Mouse (Mus musculus) gastrocnemius, adult 18-20 months (tissue): Measurements from ENCODE around the gene Nr2e3. TPM values are rescaled to one million over a fixed set of nuclear protein-coding genes. Genes with fewer than 3 reads are reported as not detected.
A peak's percentile ranks its signal among the peaks of the same experiment; 100 is the strongest.
"Not testable (repeated sequence)": the region's sequence is repeated elsewhere in the genome, so short reads cannot be mapped to it uniquely, and the experiment has no call there.

Experiments
- DNase-seq: peaks from one replicate; pipeline ENCODE4 v3.0.0; 2021; ENCODE audit warnings: low spot score
- total RNA-seq, 2 experiments: library from RNA; stranded (reverse); gene quantifications; 2 replicates each; pipeline ENCODE4 v1.2.3; 2021

Gene Nr2e3
- total RNA-seq, 2 experiments from 2014 or later = not detected

DNA sequence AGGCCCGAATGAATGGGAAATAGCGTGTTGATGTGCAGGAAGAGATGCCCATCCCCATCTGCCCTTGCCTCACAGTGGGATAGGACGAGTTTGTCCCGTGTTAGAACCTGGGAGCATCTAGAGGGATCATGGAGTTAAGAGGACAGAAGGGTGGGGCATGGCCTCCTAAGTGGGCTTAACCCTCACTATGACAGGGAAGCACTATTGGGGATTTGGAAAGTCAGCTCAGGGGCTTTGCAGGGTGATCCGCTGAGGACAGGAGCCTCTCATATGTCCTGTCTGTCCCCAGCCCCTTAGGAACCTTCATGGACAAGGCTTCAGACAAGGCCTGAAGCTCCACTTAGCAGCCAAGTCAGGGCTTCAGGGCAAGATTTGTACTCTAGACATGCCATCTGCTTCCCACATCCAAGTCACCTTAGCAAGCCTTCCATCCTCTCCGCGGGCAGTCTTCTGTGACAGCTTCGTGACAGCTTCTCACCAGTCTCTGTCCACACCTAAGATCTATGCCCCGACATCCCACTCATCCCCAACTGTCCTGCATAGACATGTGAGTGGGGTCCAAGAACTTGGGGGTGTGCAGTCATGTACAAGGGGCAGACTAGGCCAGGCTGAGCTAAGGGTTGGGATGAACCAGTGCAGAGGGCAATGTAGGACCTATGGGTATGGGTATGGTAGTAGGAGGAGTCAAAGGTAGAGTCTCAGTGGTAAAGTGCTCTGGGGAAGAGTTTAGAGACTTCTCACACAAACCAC lies 9.3 kb downstream of the Nr2e3 start:
- DNase-seq = no peak

DNA sequence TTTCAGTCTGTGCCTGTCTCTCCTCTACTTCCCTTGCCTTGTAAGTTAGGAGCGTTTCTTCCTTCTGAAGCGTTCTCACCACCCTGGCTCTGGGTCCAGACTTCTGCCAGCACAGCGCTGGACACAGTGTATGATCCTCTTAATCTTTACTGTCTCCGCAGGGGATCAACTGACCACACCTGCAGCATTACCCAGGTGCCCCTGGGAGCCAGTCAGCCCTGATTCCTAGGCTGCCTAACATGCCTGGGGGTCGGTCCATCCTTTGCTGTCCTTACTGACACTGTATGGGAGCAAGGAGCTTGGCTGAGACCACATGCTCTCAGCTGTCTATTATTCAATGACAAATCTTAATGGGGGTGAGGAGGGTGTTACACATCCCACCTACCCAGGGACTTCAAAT lies 10.5 kb downstream of the Nr2e3 start:
- no peak for DNase-seq

DNA sequence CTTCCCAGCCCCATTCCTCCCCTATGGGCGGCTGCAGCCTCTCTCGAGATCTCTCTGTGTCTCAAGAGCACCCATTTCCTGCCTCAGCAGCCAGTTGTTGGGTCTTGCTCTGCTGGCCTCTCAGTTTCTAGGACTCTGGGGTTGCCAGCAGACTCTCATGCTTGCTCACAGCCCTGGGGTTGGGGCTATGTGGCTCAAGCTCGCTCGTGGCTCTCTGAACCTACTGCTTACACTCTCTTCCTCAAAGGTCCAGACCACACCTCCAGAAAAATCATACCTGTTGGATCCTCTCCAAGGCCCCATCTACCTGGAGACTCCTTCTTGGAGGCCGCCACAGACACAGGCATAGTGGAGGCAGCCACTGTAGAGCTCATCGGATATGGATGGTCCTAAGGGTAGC lies 10.9 kb downstream of the Nr2e3 start:
- DNase-seq = no peak

DNA sequence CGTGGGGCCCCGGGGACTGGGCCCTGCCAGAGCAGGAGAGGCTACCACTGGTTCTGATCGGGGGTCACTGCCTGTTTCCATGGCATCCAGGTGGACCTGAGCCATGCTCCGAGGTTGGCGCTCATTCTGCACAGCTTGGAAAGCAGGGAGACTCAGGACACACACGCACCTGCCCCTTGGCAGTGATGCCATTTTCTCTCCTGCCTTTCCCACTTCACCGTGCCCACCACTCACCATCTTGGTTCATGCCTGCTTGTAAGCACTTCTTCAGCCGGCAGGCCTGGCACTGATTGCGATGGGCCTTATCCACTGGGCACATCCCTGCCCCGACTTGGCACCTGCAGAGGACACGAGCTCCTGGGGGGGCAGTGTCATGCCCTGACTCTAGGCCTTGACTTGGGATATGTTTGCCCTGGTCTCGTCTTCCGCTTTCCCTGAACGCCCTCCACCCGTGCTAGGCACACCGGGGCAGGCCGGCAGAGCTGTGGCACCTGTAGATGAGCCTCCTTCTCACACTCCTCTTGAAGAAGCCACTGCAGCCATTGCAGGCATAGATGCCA lies 11.7 kb downstream of the Nr2e3 start:
- no peak for DNase-seq

DNA sequence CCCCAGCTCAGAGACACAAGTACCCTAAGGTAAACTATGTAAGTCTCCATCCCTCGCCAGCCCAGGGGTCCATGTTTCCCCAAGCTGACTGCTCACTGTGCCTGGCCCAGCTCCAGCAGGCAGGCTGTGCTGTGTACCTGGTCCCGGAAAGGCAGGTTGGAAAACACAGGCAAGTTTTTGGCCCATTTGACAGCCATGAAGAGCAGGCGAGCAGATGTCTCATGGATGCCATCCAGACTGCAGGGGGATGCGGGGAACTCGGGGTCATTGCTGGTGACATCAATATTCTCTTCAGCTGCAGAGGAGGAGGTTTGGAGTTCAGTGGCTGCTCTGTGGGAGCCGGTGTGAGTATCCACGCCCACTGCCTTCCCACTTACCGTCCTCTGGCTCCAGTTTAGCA lies 12.2 kb downstream of the Nr2e3 start:
- DNase-seq = no peak

DNA sequence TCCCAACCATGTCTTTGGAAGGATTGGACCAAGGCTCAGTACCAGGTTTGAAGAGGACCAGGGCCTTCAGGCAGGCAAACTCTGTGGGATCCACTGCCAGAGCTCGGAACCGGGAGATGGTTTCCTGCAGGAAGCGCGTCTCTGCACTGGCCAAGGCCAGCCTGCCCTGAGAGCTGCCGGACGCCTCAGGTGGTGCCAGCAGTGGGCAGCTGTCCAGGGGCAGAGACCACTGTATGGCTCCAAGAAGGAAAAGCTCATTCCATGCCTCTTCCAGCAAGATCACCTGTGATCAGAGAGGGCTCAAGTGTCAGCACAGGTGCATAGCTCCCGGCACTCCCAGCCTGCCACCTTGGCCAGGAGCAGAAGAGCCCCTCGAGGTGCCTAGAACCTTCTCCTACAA lies 13.2 kb downstream of the Nr2e3 start:
- DNase-seq = no peak

DNA sequence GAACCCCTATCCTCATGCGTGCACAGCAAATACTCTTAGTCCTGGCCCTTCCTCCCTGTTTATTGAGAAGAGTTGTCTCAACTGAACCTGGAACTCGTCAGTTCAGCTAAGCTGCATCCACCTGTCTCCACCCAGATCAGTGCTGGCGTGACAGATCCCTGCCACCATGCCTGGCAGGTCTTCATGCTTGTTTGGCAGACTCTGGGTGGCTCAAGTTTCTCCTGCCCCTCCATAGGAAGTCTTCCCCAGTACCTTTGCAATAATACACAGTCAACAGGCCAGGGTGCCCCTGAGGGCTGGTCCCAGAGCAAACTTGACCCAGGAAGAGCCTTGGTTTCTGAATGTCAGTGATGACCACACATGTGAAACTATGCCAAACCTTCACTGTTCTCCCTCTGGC lies 15.2 kb downstream of the Nr2e3 start:
- DNase-seq = peak; percentile 33

DNA sequence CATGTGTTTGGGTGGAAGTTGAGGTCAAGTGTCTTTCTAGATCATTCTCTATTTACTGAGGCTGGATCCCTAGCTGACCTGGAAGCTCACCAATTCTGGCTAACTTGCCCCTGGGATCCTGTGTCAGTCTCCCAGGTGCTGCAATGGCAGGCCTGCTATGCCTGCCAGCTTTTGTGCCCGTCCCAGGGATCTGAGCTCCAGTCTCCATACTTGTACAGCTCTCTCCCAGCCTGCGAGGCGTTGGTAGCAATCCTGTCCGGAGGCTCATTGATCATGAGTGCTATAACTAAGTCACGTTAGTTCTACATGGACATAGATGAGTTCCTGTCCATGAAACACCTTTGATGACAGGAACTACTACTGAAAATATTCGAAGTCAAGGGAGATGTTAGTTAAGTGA lies 16.6 kb downstream of the Nr2e3 start:
- no peak for DNase-seq

DNA sequence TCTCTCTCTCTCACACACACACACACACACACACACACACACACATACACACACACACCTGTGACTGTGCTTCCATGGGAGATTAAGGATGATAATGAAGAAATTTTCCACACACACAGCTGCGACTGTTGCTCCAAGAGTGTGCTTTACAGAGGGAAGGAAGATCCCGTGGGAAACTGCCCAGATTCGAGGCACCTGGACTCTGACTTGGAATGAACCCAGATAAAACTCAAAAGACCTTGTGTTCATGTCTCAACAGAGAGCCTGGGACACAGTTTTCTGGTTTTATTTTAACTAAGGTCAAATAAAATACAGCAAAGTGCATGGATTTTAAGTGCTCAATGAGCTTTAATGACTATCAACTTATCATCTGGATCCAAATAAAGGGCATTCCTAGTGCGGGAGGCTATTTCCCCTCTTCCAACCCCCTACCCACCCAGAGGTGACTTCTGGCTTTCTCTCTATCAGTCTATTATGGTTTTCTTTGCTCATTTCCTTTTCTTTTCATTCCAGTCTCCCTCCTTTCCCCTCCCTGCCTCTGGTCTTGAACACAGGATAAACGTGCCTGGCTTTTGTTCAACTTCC lies 17.9 kb downstream of the Nr2e3 start:
- no peak for DNase-seq

DNA sequence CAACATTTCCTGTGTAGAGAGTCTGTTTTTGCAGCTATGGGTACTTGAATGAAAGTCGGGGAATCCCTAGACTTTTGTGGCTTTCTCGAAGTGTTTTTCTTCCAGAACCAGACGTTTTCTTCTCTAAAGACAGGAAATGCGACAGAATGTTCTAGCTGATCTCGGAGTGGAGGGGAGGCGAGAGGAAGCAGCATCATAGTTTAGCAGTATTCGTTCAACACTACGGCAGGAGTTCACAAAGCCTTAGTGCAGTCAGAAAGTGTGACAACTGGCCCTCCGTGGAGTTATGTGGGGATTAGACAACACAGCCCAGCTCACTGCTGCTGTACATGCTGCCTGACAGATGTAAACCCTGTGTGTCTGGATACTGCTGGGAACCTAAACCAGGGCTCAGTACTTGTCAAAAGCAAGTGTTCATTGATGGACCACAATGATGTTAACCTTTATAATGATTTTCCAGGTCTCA lies 18.5 kb downstream of the Nr2e3 start:
- no peak for DNase-seq

DNA sequence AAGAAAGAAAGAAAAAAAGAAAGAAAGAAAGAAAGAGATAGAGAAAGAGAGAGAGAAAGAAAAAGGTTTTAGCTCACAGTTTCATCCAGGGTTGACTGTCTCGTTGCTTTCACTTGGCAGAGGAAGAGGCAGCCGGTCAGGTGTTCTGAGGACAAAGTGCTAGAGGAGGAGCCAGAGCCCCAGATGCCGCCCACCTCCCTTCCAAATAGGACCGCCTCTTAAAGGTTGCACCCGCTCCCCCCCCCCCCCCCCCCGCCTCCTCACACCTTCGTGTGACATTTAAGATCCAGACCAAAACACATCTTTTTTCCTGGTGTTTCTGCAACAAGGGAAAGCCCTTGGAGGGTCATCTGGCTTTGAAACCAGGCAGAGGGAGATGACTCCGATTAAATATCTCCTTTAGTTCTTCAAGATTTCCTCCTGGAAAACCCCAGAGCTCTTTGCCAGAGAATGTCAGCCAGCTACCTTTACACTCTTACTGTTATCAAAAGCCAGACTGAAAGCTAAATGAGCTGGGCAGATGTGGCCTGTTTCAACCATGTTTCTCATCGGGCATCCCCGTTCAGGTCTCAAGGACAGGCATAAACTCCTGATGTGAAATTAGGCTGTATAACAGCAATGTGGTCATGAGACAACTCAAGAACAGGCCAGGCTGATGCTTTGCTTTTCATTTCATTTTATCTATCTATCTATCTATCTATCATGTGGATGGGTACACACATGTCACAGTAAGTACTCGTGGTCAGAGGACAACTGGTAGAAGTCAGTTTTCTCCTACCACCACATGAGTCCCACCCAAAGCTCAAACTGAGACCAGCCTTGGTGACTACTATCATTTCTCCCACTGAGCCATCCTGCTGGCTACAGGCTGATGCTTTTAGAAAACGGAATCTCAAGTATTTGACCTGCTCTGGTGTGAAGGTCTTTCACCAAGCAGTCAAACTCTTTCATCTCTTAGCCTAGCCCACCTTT lies 19.3 kb downstream of the Nr2e3 start:
- no peak for DNase-seq

DNA sequence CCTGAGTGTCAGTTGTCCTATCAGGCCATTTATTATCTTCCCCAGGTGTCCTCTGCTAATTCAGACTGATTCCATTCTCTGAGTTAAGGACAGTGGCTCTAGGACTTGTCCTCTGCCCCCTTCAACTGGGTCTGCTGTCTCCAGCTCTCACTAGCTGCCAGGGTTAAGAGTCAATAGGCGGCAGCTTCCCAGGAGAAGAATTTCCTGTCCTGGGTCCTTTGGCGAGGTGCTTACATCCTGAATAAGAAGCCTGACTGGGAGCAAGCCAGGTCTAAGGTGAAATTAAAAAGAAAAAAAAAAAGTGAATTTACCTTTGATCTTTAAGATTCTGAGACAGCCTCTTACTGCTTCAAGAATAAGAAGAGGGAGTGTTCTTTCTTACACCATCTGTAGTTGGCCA lies 20.8 kb downstream of the Nr2e3 start:
- no peak for DNase-seq

DNA sequence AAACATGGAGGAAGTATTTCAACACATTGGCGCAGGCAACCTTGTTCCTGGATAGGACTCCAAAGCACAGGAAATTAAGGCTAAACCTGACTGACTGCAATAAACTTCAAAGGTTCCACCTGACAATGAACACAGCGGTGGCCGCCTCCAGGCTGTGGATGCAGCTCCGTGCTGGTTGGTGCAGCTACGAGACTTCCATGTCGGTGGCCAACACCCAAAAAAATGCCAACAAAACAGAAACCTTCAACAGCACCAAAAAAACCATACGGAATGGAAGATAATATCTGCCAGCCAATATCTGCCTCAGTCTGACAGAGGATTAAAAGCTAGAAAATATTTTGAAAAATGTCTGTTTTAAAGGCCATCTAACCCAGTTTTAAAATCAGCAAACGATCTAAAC lies 21.9 kb downstream of the Nr2e3 start:
- no peak for DNase-seq

DNA sequence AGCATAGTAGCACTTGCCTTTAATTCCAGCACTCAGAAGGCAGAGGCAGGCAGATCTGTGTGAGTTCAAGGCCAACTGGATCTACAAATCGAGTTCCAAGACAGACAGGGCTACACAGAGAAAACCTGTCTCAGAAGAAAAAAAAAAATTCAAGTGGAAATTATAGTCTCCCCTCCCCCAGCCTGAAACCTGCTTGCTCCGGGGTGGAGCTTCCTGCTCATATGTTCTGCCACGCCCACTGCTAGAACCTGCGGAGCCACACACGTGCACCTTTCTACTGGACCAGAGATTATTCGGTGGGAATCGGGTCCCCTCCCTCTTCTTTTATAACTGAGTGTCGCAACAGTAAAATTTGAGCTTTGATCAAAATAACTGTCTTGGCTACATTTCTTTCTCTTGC lies 24.6 kb downstream of the Nr2e3 start:
- DNase-seq = not testable (repeated sequence)

DNA sequence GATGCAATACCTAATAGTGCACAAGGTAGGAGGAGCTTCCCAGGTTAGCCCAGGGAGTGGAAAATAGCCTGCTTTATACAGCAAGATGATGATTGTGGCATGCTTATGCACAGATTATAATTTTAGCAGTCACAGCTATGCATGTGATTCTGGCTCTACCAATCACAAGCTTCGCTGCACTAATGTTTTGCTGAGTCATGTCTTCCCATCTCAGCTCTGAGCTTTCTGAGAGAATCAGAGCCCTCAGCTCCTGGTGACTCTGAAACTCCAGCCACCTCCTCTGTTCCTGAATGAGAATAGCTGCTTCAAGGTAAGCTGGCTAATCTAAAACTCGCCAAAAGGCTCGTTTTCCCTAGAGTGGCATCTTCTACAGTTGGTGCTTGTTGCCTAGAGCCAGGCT lies 30.2 kb downstream of the Nr2e3 start:
- no peak for DNase-seq

DNA sequence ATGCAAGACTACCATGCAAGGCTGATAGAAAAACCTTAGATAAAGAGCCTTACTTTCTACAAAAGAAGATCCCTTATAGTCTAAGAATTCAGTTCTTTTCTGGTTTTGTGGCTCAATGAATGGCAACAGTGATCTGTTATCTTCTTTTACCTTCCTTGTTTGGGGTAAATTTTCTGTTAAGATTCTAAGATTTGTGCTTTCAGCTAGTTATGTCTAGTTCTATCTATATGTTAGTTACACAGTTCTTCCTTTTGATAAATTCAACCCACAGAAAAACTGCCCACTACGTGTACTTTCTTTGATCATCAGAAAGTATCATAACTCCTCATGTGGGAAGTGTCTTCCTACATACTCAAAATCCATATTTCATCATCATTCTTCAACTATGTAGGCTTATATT lies 45.7 kb downstream of the Nr2e3 start:
- no peak for DNase-seq

DNA sequence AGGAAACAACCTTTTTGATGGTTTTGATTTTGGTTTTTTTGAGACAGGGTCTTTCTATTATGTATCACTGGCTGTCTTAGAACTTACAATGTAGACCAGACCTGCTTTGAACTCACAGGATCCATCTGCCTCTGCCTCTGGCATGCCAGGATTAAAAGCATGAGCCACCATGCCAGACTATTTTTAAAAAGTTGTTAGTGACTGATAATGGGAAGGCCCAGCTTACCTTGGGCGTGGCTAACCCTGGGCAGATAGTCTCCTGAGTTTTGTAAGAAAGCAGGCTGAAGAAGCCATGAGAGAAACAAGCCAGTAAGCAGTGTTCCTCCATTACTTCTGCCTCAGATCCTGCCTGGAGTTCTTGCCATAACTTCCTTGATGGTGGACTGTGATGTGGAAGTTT lies 57.1 kb downstream of the Nr2e3 start:
- no peak for DNase-seq

Other genes starting within 250 kb of the Nr2e3 start
- gene Senp8, start 209.9 kb downstream of the Nr2e3 start, total RNA-seq = 10 to 100 TPM; 10.3 to 11.8 TPM
- gene Myo9a, start 209.8 kb downstream of the Nr2e3 start, total RNA-seq = 1 to 10 TPM; 7.4 to 7.5 TPM